In the genomic region with DNA sequence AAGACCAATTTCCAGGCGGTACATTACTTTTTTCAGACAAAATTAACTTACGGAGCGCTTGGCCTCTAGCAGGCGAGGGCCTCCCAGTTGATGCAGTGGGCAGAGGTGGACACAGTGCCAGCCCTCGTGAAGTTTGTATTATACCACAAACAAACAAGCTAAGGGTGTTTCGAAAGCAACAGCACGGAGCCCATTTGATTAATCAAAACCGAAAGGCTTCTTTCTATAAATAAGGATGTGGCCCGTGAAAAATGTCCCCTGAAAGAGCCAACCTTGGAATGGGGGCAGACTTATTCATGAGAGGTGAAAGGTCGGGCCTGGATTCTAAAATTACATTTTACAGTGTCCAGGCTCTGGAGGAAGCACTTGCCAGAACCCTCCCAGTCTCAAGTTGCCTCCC, we compare ENCODE assay signal across 8 mouse cellular contexts. TPM values are rescaled to one million over a fixed set of nuclear protein-coding genes. Genes with fewer than 3 reads are reported as not detected.
DNase-seq lines count a peak whose midpoint lies in the region; ATAC-seq lines count a peak whose summit lies in the region.

No protein-coding gene starts in this region.

- ATAC-seq in embryonic facial prominence, embryonic 14.5 days (ENCODE audit: low read depth): no peak
- ATAC-seq in hindbrain, embryonic 12.5 days (ENCODE audit: low FRiP score): 0 out of 2 replicates have a peak, but pooled peaks have one; percentile 15
- ATAC-seq in liver, embryonic 16.5 days (ENCODE audit: low read depth): no peak
- ATAC-seq in stomach, embryonic 15.5 days (ENCODE audit: insufficient read depth, low FRiP score, low read depth): no peak

- no peaks in the 10 kb centered on the region for H3K9me3 ChIP-seq in embryonic facial prominence, embryonic 14.5 days (ENCODE audit: control insufficient read depth, low read length)
- no peaks in the 10 kb centered on the region for H3K9me3 ChIP-seq in hindbrain, embryonic 12.5 days (replicated peaks)
- no peaks in the 10 kb centered on the region for H3K9me3 ChIP-seq in liver, embryonic 16.5 days (replicated peaks; ENCODE audit: control insufficient read depth, low read length)
- H3K9me3 ChIP-seq in stomach, embryonic 15.5 days: no peaks in the 10 kb centered on the region

- peak overlapping the region; percentile 63 for H3K9ac ChIP-seq in embryonic facial prominence, embryonic 14.5 days (ENCODE audit: low read depth, low read length)
- H3K9ac ChIP-seq in hindbrain, embryonic 12.5 days: peak overlapping the region; percentile 79
- peak overlapping the region; percentile 75 for H3K9ac ChIP-seq in liver, embryonic 16.5 days (ENCODE audit: low read depth, low read length)
- H3K9ac ChIP-seq in stomach, embryonic 15.5 days: no peak overlapping the region

- peak overlapping the region; percentile 52 for H3K4me3 ChIP-seq in embryonic facial prominence, embryonic 14.5 days (ENCODE audit: low read depth, low read length)
- H3K4me3 ChIP-seq in hindbrain, embryonic 12.5 days: peak overlapping the region; percentile 63
- peak overlapping the region; percentile 98 for H3K4me3 ChIP-seq in liver, embryonic 16.5 days (ENCODE audit: low read depth, low read length)
- H3K4me3 ChIP-seq in stomach, embryonic 15.5 days (replicated peaks): peak overlapping the region; percentile 84

- no peaks in the 10 kb centered on the region for H3K36me3 ChIP-seq in embryonic facial prominence, embryonic 14.5 days (ENCODE audit: control insufficient read depth, insufficient read depth, low read length)
- no peaks in the 10 kb centered on the region for H3K36me3 ChIP-seq in hindbrain, embryonic 12.5 days
- peaks cover 4% of the 10 kb centered on the region; the same call in 1 of the 2 replicates for H3K36me3 ChIP-seq in liver, embryonic 16.5 days (ENCODE audit: control insufficient read depth, insufficient read depth)
- no peaks in the 10 kb centered on the region for H3K36me3 ChIP-seq in stomach, embryonic 15.5 days

- peak; percentile 77 for DNase-seq in adipocyte (ENCODE audit: low spot score)
- no peak for DNase-seq in embryonic facial prominence, embryonic 14.5 days (ENCODE audit: low spot score)
- no peak for DNase-seq in layer of hippocampus, adult 9-11 months
- no peak for DNase-seq in layer of hippocampus, postnatal 36 days
- DNase-seq in layer of hippocampus, adult 11-12 months (ENCODE audit: low spot score): no peak

- 45% methylated on average over 10 of the region's 10 CpGs for WGBS in embryonic facial prominence, embryonic 14.5 days
- 46% methylated on average over 10 of the region's 10 CpGs for WGBS in hindbrain, embryonic 12.5 days
- 58% methylated on average over 10 of the region's 10 CpGs for WGBS in liver, embryonic 16.5 days (ENCODE audit: insufficient replicate concordance)
- WGBS in stomach, embryonic 15.5 days: 46% methylated on average over 10 of the region's 10 CpGs

- H3K27ac ChIP-seq in embryonic facial prominence, embryonic 14.5 days (replicated peaks; ENCODE audit: low read depth, low read length): peak overlapping the region; percentile 63
- 0 out of 2 replicates have a peak overlapping the region, but pooled peaks have one; percentile 18 for H3K27ac ChIP-seq in hindbrain, embryonic 12.5 days
- peak overlapping the region; percentile 99 for H3K27ac ChIP-seq in liver, embryonic 16.5 days (ENCODE audit: low read length)
- H3K27ac ChIP-seq in stomach, embryonic 15.5 days: peak overlapping the region; percentile 95

- peak overlapping the region; percentile 87 for H3K4me2 ChIP-seq in embryonic facial prominence, embryonic 14.5 days (ENCODE audit: low read depth, low read length)
- H3K4me2 ChIP-seq in hindbrain, embryonic 12.5 days (replicated peaks): peak overlapping the region; percentile 97
- peak overlapping the region; percentile 78 for H3K4me2 ChIP-seq in liver, embryonic 16.5 days (ENCODE audit: low read depth, low read length)
- peak overlapping the region; percentile 95 for H3K4me2 ChIP-seq in stomach, embryonic 15.5 days

- H3K27me3 ChIP-seq in embryonic facial prominence, embryonic 14.5 days (replicated peaks; ENCODE audit: control insufficient read depth, insufficient read depth, low read length): no peaks in the 10 kb centered on the region
- peaks cover 6% of the 10 kb centered on the region; the same call in 1 of the 2 replicates for H3K27me3 ChIP-seq in hindbrain, embryonic 12.5 days
- H3K27me3 ChIP-seq in liver, embryonic 16.5 days (ENCODE audit: control insufficient read depth, insufficient read depth, low read depth, low read length): no peaks in the 10 kb centered on the region
- no peaks in the 10 kb centered on the region for H3K27me3 ChIP-seq in stomach, embryonic 15.5 days (replicated peaks)

- H3K4me1 ChIP-seq in embryonic facial prominence, embryonic 14.5 days (ENCODE audit: control insufficient read depth, insufficient read depth, low read length): peaks cover 17% of the 10 kb centered on the region
- H3K4me1 ChIP-seq in hindbrain, embryonic 12.5 days: peaks cover 14% of the 10 kb centered on the region
- H3K4me1 ChIP-seq in liver, embryonic 16.5 days (ENCODE audit: control insufficient read depth, low read depth, low read length): peaks cover 34% of the 10 kb centered on the region
- peaks cover 12% of the 10 kb centered on the region for H3K4me1 ChIP-seq in stomach, embryonic 15.5 days

RNA-seq across cellular contexts. Expression of a gene that starts 0.6 kb away (rescaled TPM):
- 30.2 and 33.2 TPM in 2 replicates for polyA plus RNA-seq in embryonic facial prominence, embryonic 14.5 days (2014; fragmentation: Nextera tagmentation; extraction: Ambion mirVana)
- 16.6 and 17.0 TPM in 2 replicates for polyA plus RNA-seq in hindbrain, embryonic 12.5 days (2016; fragmentation: Nextera tagmentation; extraction: Ambion mirVana)
- 181 and 189 TPM in 2 replicates for polyA plus RNA-seq in liver, embryonic 16.5 days (2015; fragmentation: Nextera tagmentation; extraction: Ambion mirVana)
- 67.2 and 74.4 TPM in 2 replicates for polyA plus RNA-seq in stomach, embryonic 15.5 days (2015; fragmentation: Nextera tagmentation; extraction: Ambion mirVana)
- 1 to 10 TPM; 8.6 to 8.7 TPM for total RNA-seq in layer of hippocampus, postnatal 36 days (2021)

RNA-seq across cellular contexts. Expression of a gene that starts 30.1 kb away (rescaled TPM):
- polyA plus RNA-seq in embryonic facial prominence, embryonic 14.5 days (2014; fragmentation: Nextera tagmentation; extraction: Ambion mirVana): not detected in 2 replicates
- not detected in 2 replicates for polyA plus RNA-seq in hindbrain, embryonic 12.5 days (2016; fragmentation: Nextera tagmentation; extraction: Ambion mirVana)
- not detected in 2 replicates for polyA plus RNA-seq in liver, embryonic 16.5 days (2015; fragmentation: Nextera tagmentation; extraction: Ambion mirVana)
- not detected in 2 replicates for polyA plus RNA-seq in stomach, embryonic 15.5 days (2015; fragmentation: Nextera tagmentation; extraction: Ambion mirVana)
- total RNA-seq in layer of hippocampus, postnatal 36 days (2021): not detected

RNA-seq across cellular contexts. Expression of a gene that starts 59.6 kb away (rescaled TPM):
- not detected in 2 replicates for polyA plus RNA-seq in embryonic facial prominence, embryonic 14.5 days (2014; fragmentation: Nextera tagmentation; extraction: Ambion mirVana)
- not detected in 2 replicates for polyA plus RNA-seq in hindbrain, embryonic 12.5 days (2016; fragmentation: Nextera tagmentation; extraction: Ambion mirVana)
- not detected in 2 replicates for polyA plus RNA-seq in liver, embryonic 16.5 days (2015; fragmentation: Nextera tagmentation; extraction: Ambion mirVana)
- polyA plus RNA-seq in stomach, embryonic 15.5 days (2015; fragmentation: Nextera tagmentation; extraction: Ambion mirVana): not detected in 2 replicates
- total RNA-seq in layer of hippocampus, postnatal 36 days (2021): not detected

Comparison
In these comparisons a context has a peak if more than half of its experiments do, and no peak if none do; other contexts are left out.
1. H3K27ac ChIP-seq: peak in every context shown above with its lines; median percentile 99 in liver, embryonic 16.5 days; 95 in stomach, embryonic 15.5 days; 63 in embryonic facial prominence, embryonic 14.5 days; 18 in hindbrain, embryonic 12.5 days.